Mouse (Mus musculus) splenic B cell, adult 2 months (primary cell): ENCODE measurements at regions not wholly inside any gene's neighbourhood (a gene's known extent, or its start where the extent isn't known, plus 50 kb on each side); places are given as distances from the start of the nearest gene placed in this dataset.

ENCODE experiments used
- DNase-seq: peaks from one replicate; pipeline ENCODE4 v3.0.0-alpha.2; 2011; ENCODE audit warnings: low read depth, low spot score
- H3K27me3 ChIP-seq: 2 replicates; pipeline ENCODE4 v1.6.1; 2012; ENCODE audit warnings: mild to moderate bottlenecking, low read length, moderate library complexity, mixed read lengths; ENCODE audit not compliant: control insufficient read depth, poor library complexity, insufficient read depth, severe bottlenecking
- H3K36me3 ChIP-seq: 2 replicates; pipeline ENCODE4 v1.6.1; 2012; ENCODE audit warnings: mild to moderate bottlenecking, low read length, moderate library complexity, mixed read lengths; ENCODE audit not compliant: control insufficient read depth, poor library complexity, insufficient read depth, severe bottlenecking

DNA sequence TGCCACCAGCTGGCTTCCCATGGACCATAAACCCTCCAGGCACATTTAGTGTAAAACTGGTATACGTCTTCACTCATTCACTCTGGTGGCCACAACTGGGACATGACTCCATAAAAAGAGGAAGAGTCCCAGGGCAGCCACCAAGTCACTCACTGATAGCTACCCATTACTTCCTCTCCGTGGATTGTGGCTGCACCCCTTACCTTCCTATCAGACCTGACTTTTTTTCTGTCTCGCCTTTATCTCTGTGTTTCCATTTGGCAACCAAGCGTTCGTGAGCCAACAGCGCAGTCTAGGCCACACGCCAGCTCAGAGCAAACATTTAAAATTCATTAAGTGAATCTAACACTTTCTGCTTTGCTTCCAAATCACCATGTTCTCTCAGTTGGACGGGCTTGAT is 53.9 kb upstream of the Slc44a1 start:
- Histone ChIP-seq H3K36me3 (no peaks in the 10 kb centered on the region), H3K27me3 (no peaks in the 10 kb centered on the region)
- peak; percentile 70 for DNase-seq

- no peaks in the 10 kb centered on the region for H3K36me3 ChIP-seq
- no peaks in the 10 kb centered on the region for H3K27me3 ChIP-seq
- peak; percentile 92 for DNase-seq
Observed at GRCm38 (mm10) chr4:53384761-53385160, 55.5 kb upstream of the Slc44a1 start.

DNA sequence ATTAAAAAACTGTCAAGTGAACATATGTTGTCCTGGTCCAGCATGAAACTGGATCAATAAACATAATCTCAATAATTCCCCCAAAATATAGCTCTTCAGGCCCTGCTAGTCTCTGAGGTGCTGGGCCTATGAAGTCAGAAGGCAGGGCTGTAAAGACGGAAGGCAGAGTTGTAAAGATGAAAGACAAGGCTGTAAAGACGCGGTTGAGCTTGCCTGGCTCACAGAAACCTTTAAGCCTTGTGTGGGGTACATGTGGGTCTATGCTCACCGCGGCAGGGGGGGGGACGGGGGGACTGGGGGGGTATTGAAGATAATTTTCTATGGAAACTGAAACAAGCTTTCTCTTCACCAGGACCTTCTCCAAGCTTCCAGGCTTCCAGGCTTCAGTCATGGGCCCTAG is 56.1 kb upstream of the Slc44a1 start:
- Histone ChIP-seq H3K27me3 (no peaks in the 10 kb centered on the region), H3K36me3 (no peaks in the 10 kb centered on the region)
- no peak for DNase-seq

DNA sequence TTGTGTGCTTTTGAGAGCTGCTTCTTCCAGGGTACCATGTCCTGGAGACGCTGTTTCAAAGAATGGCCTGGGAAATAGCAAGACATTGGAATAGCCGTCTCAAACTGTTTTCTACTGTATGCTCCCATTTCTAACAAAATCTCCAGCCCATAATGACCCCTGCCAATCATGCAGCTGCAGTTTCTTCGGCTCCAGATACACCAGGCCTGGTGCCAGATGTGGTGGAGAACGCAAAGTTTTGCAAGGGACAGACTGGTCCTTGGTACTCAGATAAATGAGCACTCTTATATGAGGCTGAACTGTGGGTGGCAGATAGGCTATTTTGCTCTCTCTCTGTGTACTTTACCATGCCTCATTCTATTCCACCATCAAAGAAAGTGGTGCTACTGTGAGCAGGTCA is 58.2 kb upstream of the Slc44a1 start:
- no peak for DNase-seq
- no peaks in the 10 kb centered on the region for H3K36me3 ChIP-seq
- no peaks in the 10 kb centered on the region for H3K27me3 ChIP-seq

DNA sequence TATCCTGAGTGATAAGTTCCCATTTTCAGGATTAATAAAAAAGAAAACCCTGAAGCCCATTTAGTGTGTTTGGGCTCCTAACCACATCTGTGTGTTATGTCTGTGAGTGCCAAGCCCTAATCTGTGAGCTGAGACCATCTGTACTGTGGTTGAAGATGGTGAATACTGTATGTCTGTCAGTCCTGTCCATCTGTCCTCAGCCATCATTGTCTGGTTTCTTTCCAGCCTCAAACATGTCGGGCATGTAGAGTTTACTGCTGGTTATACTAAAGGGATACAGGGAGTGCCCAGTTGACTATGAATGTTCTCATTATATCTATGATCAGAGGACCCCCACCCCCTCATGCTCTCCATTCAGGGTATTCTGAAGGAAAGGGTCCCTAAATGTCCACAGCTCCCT is 60.4 kb upstream of the Slc44a1 start:
- DNase-seq, result no peak
- H3K27me3 ChIP-seq, result no peaks in the 10 kb centered on the region
- no peaks in the 10 kb centered on the region for H3K36me3 ChIP-seq

GRCm38 (mm10) chr4:53376995-53377394 is 63.2 kb upstream of the Slc44a1 start:
- Histone ChIP-seq H3K36me3 (no peaks in the 10 kb centered on the region), H3K27me3 (no peaks in the 10 kb centered on the region)
- no peak for DNase-seq

GRCm38 (mm10) chr4:53356374-53356773 is 83.8 kb upstream of the Slc44a1 start:
- no peaks in the 10 kb centered on the region for H3K36me3 ChIP-seq

GRCm38 (mm10) chr4:53354961-53355360 is 85.3 kb upstream of the Slc44a1 start:
- no peaks in the 10 kb centered on the region for H3K36me3 ChIP-seq
- DNase-seq, result peak; percentile 74
- H3K27me3 ChIP-seq, result no peaks in the 10 kb centered on the region

More at GRCm38 (mm10) chr4:53356374-53356773, 83.8 kb upstream of the Slc44a1 start:
- no peak for DNase-seq
- H3K27me3 ChIP-seq, result no peaks in the 10 kb centered on the region

DNA sequence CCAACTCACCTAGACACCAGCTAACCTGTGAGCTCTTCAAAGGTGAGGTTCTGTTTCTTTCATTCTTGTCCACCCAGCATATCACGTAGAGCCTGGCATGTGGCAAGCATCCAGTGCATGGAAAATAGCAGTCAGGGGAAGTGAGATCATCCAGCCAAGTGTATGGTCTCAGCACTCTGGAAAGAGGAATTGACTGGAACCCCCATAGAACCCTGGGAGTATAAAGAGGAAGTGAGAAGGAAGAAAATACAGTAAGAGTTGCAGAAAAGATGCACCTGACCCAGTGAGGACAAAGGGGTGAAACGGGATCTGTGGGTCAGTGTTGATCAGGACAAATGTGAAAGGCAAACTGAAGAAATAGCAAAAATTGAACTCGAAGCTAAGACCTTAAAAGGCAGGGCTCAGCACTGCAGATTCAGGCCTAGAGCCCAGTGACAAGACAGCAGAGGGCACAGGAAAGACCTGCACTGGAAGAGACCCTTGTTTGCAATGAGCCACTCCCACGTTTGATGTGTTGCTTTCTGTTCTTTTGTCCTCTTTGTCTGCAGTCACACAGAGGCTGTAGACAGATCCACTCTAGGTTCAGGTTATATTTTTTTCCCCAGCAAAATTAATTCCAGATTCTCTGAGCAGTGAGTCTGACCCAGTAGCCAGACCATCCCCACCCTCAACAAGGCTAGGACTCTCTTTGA is 86.7 kb upstream of the Slc44a1 start:
- no peaks in the 10 kb centered on the region for H3K36me3 ChIP-seq
- no peaks in the 10 kb centered on the region for H3K27me3 ChIP-seq
- DNase-seq, result peak; percentile 70

GRCm38 (mm10) chr4:53351104-53351607 is 89.1 kb upstream of the Slc44a1 start:
- no peaks in the 10 kb centered on the region for H3K27me3 ChIP-seq
- no peak for DNase-seq

DNA sequence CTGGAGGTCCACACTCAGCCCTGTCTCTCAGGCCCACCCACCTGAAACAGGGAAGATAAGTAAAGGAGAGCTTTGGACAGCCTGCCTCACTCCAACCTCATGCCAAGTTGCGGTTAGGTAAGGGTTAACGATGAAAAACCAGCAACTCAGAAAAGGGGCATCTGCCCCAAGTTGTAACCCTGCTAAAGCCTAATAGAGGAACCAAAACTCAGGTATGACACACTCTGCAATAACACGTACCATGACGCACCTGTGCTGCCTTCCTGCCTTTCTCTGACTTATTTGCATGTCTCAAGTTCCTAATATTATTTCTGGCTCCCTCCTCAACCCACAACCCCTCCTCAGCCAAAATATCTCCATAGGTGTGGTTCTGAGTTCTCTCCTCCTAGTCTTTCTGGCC is 94.9 kb upstream of the Slc44a1 start:
- DNase-seq, result peak; percentile 91
- Histone ChIP-seq H3K27me3 (no peaks in the 10 kb centered on the region), H3K36me3 (no peaks in the 10 kb centered on the region)

More at GRCm38 (mm10) chr4:53351104-53351607, 89.1 kb upstream of the Slc44a1 start:
- H3K36me3 ChIP-seq, result no peaks in the 10 kb centered on the region

DNA sequence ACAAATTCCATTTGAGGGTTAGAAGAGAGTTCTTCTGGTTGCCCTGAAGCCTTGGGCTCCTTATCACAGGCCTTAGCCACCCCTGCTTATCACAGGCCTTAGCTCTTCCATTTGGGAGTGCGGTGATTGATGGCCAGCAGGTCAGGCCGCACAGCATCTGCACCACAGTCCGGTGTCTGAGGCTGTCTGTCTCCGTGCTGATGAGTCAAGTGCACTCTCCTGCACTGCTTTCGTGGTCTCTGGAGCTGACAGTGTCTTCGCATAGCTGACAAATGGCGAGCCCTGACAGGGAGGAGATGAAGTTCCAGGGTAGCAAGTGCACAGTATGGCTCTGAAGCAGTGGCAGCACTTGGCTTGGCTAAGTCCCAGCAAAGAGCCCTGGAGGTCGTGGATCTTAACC is 95.7 kb upstream of the Slc44a1 start:
- H3K36me3 ChIP-seq, result no peaks in the 10 kb centered on the region
- DNase-seq, result no peak
- no peaks in the 10 kb centered on the region for H3K27me3 ChIP-seq

DNA sequence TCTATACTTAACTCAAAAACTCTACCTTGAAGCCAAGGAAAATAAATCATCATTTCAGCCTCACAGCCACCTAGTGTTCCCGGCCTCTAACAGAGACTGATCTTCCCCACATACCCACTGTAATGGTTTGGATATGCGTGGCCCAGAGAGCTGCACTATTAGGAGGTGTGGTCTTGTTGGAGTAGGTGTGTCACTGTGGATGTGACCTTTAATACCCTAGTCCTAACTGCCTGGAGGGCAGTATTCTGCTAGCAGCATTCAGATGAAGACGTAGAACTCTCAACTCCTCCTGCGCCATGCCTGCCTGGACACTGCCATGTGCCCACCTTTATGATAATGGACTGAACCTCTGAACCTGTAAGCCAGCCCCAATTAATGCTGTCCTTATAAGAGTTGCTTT is 99.0 kb upstream of the Slc44a1 start:
- DNase-seq, result no peak
- no peaks in the 10 kb centered on the region for H3K27me3 ChIP-seq
- no peaks in the 10 kb centered on the region for H3K36me3 ChIP-seq

DNA sequence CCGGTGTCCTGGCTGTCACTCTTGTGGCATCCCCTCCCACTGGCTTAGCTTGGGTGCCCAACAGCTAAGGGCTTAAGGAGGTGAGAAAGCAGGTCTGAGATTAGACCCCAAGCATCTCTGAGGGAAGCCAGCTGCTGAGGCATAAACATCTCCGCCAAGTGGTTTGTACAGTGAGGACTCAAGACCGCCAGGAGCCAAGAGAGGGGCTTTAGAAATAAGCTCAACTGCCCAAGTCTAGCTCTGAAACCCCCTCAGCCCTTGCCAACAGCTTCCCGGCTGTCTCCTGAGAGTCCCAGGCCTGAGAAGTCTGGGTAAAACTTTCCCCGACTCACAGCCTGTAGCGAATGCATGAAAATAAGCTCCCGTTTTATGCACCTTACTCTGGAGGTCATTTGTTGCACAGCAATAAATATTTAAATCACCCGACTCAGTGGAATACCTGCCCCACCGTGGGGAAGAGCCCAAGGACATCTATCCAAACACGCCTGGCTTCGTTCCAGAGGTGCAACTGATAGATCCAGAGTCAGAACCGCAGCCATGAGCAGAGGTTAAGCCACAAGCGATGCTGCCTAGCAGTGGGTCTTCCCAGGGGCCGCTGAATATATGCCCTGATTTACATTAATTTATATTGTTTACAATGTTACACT is 100.1 kb upstream of the Slc44a1 start:
- H3K27me3 ChIP-seq, result no peaks in the 10 kb centered on the region

DNA sequence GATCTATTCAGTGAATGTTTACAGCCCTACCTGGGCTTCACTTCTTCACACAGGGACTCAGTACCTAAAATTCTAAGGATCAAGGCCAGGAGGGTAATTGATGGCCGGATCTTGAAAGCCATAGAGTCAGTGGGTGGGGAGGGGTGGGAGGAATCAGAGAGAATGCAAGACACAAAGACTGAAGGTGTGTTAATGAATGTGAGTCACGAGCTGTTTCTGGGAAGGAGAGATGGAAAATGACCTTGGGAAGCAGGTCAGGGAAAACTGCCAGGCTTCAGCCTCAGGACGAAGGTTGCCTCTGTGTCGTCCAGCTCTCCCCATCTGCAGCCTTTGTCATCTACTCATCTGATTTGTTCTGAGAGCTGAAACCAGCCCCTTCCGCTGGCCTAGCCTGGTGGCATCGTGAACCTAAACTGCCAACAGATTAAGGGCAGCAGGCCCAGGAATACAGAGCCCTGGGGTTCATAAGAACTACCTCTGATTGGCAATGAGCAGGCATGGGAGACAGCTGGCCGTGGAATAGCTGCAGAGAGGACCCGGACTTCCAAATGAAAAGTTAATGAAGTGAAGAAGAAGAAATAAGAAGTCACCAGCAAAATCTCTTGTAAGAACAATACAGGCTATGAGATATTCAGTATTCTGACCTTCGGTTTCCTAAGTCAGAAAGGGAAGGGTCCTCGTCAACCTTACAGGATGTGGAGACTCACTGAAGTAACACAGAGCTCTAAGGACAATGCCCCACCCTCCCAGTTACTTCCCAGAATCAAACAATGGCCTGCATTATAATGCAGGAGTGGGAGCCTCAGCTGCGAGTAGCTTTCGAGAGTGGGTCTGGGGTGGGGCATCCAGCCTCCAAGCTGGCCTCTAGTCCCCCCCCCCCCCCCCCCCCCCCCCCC is 100.8 kb upstream of the Slc44a1 start:
- H3K36me3 ChIP-seq, result no peaks in the 10 kb centered on the region
- no peak for DNase-seq
- H3K27me3 ChIP-seq, result no peaks in the 10 kb centered on the region

More for the DNA sequence above, 100.1 kb upstream of the Slc44a1 start:
- H3K36me3 ChIP-seq, result no peaks in the 10 kb centered on the region
- no peak for DNase-seq
